Mouse (Mus musculus) liver (tissue): ENCODE data around the gene Adprhl1.

ENCODE experiments used
- DNase-seq: peaks from one replicate; pipeline ENCODE4 v3.0.0-alpha.2; 2020; ENCODE audit warnings: mixed read lengths

The Adprhl1 gene

DNA sequence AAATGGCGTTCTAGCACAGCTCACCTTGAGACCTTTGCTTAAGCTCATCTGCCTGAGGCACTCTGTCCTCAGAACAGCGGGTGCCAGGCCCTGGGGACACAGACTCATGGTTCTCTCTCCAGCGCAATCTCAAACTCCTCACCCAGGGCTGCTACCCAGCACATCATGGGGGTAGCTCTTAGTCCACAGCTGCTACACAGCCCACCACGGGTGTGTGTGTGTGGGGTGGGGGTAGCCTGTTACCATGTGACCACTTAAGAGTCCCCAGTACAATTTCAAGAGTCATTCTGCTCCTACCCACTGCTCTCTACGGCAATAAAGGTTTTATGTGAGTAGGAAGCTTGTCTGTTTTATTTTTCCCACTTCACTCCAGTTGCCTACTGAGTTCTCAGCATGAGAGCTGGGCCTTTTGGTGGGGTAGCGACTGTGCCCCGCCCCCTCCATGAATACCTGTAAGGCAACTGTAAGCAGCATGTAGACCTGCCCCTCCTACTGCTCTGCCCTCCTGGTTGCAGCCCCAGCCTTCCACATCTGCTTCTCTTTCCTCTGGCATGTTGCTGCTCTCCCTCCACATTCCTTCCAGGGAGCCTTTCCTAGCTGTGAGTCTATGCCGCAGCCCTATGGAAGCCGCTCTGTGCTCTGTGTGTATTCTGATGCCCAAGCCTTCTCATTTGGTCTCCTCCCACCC lies 24.9 kb downstream of the Adprhl1 start:
- no peak for DNase-seq

DNA sequence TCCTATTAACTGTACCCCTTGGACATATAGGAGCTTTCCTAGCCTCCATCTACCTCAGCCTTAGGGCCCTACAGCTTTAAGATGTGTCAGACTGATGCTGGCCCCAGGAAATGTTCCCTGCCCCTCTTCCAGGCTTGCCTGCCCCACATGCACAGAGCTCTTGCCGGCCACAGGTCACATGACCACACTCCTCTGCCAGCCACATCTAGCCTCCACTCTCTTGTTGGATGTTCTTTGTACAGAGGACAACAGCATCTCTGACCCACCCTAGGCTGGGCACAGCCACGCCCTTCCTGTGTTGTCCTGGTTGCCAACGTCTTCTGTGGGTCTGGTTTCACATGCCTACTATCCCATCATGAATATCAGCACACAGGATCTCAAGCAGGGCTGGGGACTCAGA lies 26.8 kb downstream of the Adprhl1 start:
- no peak for DNase-seq

DNA sequence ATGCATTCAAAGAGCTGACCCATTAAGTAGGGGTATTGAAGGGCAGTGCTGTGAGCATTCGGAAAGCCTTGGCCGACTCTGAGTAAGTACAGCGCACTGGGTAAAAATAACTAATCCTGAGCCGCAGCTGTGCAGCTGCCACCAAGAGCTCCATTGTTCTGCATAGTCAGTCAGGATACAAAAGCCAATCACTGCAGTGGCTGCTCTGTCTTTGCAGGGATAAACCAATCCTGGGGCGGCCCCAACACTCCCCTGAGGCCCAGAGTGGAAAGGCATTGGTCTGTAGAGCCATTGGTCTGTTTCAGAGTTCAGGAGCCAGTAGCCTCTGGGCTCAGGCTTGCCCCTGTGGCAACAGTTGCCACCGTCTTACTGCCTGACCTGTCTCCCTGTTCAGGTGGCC lies 27.7 kb downstream of the Adprhl1 start:
- no peak for DNase-seq

DNA sequence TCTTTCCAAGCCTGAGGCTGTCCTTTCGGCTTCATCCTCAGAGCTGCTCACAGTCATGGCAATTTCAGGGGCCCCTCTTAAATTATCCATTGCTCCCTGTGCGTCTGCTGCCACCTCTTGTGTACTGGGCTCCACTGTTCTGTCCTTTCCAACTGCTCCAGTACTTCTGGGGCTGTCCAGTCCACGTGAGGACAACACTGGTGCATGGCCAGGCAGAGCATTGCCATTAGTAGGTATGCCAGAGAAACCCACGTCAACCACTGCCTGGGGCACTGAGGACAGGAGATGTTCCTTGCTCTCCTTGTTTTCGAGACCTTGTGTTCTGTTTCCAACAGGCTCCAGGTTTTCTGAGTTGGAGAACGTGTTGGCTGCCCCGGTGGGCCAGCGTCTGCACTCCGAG lies 29.5 kb downstream of the Adprhl1 start:
- DNase-seq: no peak

DNA sequence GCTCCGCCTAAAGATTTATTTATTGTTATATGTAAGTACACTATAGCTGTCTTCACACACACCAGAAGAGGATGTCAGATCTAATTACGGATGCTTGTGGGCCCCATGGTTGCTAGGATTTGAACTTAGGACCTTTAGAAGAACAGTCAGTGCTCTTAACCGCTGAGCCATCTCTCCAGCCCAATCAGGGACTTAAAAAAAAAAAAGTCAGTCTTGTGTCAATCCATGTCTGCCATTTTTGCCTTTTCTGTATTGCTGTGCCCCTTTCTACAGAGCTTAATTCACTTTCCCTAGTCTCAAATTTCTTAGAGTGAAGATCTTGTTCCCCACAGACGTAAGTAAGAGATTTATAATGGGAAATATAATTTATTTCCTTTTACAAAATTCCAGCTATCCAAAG lies 35.5 kb downstream of the Adprhl1 start:
- no peak for DNase-seq

DNA sequence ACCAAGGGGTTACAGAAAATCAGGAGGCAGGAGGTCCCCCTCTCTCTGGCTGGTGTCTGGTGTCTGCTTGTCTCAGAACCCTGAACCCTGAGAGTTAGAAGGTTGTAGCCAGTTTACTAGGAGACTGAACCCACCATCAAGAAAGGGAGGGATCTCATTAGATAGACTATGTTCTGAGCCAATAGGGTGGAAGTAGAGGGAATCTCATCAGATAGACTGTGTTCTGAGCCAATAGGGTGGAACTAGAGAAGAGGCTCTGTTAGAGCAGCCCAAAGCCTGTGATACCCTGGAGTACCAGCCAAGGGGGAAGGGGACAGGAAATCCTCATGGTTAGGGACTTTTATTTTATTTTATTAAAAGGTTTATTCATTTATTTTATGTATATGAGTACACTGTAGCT lies 36.0 kb downstream of the Adprhl1 start:
- DNase-seq: no peak

DNA sequence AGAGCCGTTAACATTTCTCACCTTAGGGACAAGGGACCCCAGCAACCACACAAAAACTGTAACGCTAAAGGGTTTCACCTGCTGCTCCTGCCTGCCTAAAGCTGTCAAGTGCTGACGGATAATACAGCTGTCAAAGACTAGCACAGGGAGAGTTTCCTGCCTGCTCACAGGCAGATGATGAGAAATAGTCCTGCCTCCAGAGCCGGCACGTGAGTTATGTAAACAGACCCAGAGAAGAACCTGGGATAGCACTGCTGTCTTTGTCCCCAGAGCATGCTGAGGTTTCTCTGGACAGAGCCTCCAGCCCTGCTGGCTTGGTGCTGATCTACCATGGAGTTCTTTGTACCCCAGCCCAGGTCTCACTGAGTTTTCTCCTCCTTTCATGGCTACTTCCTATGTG lies 36.9 kb downstream of the Adprhl1 start:
- DNase-seq: no peak

DNA sequence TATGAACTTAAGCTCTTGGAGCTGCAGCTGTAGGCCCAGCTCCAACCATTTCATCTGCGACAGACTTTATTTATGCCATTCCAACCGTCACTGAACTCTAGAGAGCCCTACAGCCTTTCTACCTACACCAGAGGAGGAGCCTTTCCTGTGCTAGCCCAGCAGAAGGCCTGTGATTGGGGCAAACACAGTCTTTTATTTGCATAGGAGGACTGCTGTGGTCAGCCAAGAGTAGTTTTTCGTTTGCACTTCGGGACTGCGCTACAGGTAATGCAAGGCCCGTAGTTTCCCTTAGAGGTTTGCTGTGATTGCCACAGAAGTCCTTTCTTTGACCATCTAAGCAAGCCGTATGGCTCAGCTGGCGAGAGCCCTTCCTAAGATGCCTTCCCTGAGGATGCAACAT lies 37.6 kb downstream of the Adprhl1 start:
- no peak for DNase-seq

DNA sequence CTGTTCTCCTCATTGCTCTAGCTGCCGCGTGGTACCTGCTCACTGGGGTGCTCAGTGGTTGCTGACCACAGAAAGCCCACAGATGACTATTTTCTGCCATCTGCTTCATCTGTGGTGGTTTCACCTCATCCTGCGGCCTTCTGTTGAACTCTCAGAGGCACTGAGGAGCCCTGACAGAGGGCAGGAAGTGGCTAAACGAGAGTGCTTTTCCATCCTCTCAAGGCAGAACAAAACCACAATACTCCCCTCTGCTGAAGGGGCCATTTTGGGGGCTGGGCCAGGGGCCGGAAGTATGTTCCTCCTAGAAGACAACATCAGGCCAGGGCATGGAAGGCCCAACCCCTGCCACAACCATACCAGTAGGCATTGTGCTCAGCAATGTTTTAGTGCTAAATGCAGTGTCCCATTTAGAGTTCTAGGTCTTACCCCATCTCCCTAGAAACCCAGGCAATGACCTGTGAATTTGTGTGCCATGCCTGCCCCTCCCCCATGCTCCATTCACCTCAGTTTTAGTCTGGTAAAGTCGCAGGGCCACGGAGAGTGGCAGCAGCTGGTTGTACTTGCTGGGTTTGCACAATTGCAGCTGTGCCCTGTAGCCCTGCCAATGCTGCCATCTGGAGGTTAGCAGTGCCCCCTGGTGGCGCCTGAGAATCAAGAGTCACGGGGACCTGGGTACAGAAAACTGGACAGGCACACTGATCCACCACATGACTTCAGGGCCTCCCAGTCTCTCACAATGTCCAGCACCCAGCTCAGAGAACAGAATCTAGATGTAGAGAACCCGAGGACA lies 40.3 kb downstream of the Adprhl1 start:
- peak; percentile 89 for DNase-seq

DNA sequence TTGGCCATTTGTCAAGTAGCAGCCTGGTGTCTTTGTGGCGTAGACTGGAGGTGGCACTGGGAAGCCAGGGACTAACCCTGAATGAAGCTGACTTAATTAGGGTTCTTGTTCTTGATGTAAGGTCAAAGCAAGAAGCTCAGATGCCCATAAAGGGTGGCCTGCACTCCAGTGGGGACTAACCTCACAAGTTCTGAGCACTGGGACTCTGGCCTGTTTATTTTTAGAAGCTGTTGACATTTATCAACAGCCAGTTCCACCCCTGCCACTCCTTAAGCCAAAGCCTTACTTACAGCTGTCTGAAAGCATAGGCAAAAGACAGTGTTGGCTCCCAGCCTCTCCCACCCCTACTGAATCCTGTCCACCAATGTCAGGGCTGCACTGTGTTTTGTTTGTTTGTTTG lies 44.2 kb downstream of the Adprhl1 start:
- peak; percentile 26 for DNase-seq

DNA sequence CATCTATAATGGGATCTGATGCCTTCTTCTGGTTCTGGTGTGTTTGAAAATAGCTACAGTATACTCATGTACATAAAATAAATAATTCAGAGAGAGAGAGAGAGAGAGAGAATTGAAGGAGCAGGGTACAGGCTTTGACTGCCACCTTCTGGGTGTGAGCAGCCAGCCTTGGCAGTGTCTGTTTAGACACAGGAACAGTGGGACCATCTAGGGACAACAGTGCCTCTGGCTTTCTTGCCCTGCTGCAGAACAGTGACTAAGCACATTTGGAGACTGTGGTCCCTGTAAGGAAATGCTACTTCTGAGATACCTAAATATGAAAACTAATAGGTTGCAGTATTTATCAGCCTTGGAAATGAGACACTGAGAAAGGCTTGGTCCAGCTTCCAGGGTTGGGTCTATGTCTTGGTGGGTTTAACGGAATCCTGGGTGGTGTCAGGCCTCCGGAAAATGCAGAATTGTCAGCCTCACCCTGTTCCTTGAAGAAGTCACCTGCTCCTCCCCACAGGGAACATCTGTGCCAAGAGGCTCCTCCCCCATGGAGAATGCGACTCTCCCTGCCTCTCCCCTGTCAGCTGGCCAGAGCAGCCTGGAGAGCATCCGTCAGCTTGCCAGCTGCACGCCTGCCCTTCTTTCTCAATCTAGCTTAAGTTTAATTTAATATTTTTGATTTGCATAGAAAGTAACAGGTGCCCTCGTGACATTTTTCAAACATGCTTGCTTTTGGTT lies 45.2 kb downstream of the Adprhl1 start:
- peak; percentile 80 for DNase-seq

DNA sequence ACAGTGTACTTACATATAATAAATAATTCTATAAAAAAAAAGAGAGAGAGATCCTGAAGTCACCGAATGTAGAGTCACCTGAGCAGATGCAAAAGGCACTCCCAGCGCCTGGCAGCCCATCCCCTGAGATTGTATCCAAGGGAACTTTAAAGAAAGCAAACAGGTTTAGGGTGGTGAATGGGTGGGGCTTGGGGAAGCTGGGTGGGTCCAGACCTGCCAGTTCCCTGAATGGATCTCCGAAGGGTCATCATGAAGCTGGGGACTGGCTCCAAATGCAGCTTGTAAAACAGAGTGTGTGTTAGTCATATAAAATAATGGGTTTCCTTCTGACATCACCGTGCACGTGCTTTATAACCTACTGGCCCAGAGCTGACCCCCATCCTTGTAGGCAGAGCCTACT lies 47.7 kb downstream of the Adprhl1 start:
- peak; percentile 69 for DNase-seq

DNA sequence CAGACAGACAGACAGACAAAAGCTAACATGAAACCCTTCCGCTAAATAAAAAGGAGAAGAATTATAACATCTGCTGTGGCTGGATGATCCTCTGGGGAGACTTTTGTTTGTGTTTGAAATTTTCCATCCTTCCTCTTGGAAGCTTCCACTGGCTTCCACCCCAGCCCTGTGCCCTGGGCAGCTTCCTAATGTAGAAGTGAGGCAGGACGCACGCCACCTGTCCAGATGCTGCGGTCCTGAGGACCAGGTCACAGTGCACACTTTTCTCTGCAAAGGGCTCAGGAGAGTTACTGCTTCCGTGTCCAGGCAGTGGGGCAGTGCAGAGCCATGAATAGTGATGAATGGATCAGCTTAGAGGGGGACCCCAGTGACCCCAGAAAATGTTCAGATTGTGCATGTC lies 48.7 kb downstream of the Adprhl1 start:
- DNase-seq: no peak

DNA sequence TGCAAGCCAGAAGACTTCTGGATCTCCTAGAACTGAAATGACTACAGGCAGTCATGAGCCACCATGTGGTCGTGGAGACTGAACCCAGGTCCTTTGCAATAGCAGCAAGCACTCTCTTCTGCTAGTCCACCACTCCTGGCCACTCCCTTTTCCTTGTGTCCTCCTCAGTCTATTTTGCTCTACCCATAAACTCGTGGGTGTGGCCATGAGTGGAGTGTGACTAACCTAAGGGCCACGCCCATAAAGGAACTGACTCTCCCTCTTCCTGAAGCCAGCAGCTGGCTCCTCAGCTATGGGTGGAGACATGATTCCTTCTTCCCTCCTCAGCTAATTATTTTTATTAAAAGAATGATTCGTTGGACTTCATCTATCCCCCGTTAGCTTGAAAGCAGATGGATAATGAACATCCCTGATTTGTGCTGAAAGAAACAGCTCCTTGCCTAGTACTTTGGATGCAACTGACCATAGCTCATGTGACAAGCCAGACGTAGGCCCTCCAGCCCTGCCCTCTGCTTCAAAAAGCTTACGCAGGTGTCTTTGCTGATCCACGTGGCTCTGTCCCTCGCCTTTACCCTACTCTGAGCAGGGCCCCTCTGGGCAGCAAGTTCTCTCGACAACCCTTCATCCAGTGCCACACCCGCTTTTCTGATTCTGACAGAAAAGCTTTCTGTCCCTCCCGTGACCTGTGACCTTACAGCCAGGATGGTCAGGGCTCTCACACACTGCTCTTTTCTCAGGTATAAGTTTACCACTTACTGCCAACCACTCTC lies 49.4 kb downstream of the Adprhl1 start:
- peak; percentile 85 for DNase-seq

DNA sequence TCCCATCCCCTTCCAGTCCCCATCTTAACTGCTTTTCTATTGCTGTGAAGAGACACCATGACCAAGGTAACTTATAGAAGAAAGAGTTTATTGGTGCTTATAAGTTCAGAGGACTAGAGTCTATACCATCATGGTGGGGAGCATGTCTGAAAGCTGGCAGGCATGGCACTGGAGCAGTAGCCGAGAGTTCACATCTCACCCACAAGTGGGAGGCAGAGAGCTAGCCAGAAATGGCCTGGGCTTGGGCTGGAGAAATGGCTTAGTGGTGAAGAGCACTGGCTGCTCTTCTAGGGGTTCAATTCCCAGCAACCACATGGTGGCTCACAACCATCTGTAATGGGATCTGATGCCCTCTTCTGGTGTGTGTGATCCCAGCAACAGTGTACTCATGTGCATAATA lies 50.5 kb downstream of the Adprhl1 start:
- DNase-seq: peak; percentile 78

DNA sequence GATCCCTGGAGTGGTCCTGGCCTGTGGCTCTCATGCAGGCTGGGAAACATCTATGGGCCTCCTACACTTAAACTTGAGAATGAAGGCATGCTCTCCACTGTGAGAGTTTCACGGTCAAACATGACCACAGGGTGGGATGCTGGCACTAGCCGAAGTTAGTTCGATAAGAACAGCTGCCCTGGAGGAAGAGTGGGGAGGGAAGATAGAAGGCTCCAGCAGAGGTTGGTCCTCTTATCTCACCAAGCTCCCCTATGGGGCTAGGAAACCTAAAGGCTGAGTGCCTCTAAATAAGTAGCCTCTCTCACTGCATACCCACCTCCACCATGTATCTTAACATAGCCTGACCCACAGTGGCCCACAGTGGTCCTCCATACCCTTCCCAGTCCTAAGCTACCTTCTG lies 51.2 kb downstream of the Adprhl1 start:
- peak; percentile 86 for DNase-seq

DNA sequence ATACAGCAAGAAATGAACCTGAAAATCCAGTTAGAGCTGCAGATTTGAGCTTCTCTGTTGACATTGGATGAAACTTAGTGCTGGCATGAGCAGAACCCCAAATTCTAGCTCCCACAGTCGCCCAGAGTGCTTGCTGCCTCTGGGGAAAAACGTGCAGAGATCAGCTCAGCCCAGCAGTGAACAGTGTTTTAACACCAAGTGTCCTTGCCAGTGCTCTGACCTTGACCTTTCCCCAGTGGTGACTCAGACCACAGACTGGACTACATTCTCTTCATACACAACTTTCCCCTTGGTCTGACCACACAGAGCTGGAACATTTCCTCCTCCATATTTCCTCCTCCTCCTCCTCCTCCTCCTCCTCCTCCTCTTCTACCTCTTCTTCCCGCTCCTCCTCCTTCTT lies 51.9 kb downstream of the Adprhl1 start:
- peak; percentile 36 for DNase-seq

DNA sequence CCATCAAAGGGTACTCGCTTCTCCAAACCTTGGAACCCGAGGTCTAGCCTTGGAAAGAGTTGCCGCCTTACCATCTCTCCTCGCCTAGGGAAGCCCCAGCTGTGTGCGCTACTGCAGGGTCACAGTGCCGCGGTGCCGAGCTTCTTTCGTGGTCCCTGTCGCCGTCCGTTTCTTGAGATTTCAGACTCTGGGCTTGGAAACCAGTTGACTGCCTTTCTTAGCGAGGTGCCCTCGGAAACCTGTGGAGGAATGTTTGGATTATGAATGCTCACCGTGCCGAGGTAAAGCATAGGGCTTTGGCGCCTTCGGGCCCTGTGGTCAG lies 53.0 kb downstream of the Adprhl1 start:
- DNase-seq: peak; percentile 57

DNA sequence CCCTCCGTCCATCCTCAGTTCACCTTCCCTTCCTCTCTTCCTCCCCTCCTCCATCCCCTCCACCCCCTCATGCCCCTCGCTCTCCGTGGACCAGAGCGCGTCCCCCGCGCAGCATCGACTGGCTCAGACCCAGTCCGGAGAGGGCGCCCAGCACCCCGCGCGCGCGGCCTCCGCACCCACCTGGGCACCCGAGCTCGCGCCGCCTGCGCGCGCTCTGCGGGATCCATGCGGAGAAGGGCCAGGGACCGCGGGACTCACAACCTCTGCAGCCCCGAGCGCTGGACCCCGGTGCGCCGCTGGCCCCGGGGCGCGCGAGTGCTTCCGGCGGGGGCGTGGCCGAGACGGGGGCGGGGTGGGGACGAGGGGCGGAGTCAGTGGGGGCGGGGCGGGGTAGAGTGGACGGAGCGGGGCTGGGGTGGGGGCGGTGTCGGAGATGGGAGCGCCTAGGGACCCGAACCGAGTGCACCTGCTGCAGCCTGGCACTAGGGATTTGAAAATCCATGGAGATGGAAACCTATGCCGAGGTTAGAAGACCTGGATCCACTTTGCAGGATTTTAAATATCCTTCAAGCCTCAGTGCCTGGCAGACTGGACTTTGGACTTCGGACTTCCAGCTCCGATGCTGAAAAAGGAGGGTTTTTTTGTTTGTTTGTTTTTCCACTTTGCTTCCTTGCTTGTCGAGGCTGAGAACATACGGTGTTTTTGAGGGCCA lies 53.5 kb downstream of the Adprhl1 start, which contains the start of gene Grtp1:
Gene Grtp1, minus strand, starts transcription at position 320 of the 712 bp plus-strand sequence.
- peak; percentile 88 for DNase-seq

DNA sequence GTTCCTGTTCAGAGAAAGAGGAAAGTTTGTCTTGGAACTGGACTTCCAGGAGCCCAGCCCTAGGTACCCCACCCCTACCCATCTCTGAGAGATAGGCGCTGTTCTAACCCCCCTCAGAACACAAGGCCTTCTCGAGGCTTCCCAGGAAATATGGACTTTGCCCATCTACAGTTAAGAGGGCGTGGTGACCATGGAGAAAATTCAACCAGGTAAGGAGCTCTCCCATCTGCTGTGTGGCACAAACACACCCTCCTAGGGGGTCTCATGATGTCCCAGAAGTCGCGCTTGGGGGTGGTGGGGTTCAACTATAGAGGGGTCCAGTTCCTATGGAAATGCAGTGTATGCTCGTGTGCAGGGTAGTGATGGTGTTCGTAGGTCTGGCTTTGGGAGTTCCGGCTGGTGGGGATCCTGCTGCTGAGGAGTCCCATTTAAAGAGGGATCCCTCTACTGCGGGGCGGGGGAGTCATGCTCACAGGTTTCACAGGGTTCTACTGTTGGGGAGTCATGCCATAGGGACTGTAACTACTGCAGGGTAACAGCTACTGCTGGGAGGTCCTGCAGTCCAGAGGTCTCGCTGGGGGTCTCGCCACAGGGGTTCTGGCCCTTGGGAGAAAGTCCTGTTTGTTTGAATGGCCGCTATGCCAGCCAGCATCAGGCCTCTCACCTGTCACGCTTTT lies 54.4 kb downstream of the Adprhl1 start:
- DNase-seq: no peak

DNA sequence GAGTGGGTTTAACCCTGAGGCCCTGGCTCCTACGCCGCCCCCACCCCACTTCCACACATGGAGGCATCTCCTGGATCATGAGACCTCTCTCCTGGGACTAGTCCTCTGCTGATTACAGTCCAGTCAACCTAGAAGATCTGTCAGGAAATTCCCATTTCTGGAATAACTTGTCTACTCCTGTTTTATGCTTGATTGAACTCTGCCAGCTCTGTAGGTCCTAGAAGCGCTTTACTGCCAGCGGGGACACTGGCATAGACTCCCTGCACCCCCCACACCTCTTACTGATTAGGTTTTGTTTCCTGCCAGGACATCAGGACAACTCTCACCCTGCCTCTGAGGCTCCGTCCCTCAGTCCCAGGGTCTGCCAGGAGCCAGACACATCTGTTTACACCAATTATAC lies 56.5 kb downstream of the Adprhl1 start:
- no peak for DNase-seq

DNA sequence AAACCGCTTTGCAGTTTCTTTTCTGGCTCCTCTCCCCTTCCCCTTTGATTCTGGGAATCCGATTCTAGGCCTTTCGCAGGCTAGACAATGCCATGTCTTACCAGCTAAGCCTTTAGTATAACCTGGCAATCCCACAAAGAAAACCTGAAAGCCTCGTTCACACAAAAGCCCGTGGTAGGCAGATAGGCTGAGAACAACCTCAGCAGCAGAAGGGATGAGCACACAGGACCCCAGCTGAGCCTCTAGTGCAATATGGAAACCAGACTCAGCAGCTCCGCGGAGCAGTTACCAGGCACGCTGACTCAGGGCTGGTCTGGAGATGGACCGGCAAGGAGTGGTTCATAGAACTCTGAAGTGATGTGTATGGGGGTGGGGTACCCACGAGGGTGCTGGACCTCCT lies 59.1 kb downstream of the Adprhl1 start:
- DNase-seq: no peak
